Mouse (Mus musculus) liver, postnatal 0 days (tissue): ENCODE data around the gene Mcm6.

Experiments
- CTCF ChIP-seq: sonication (generic); IDR thresholded peaks from 2 replicates; pipeline ENCODE4 v1.5.1; 2016; ENCODE audit warnings: antibody characterized with exemption, low read depth
- EP300 ChIP-seq: IDR thresholded peaks from 2 replicates; pipeline ENCODE4 v1.6.1; 2016; ENCODE audit warnings: antibody characterized with exemption, low read depth, mild to moderate bottlenecking

- TF ChIP-seq CTCF (no peak), EP300 (no peak)
These were observed 69.2 kb downstream of the Mcm6 start for GRCm38 (mm10) chr1:128290295-128290694.
